In genomic region chr10:78351887-78352665, GRCm38 (mm10) we compare ENCODE assay signal across 8 mouse cellular contexts. TPM values are rescaled to one million over a fixed set of nuclear protein-coding genes. Genes with fewer than 3 reads are reported as not detected.
A peak's percentile ranks its signal among the peaks of the same experiment; 100 is the strongest.
DNase-seq lines count a peak whose midpoint lies in the region; ATAC-seq and TF ChIP-seq lines count a peak whose summit lies in the region.

TSS of gene Agpat3 (minus strand) at chr10:78352489.

- 0 out of 2 replicates have a peak, but pooled peaks cover 5% of the 10 kb centered on the region for H3K27me3 ChIP-seq in forebrain, embryonic 10.5 days (ENCODE audit: poor library complexity, severe bottlenecking)
- H3K27me3 ChIP-seq in heart, embryonic 15.5 days, result no peaks in the 10 kb centered on the region
- H3K27me3 ChIP-seq in liver, embryonic 12.5 days (replicated peaks), result peaks cover 81% of the 10 kb centered on the region
- no peaks in the 10 kb centered on the region; the same call in 1 of the 2 replicates for H3K27me3 ChIP-seq in splenic B cell, adult 2 months (ENCODE audit: control insufficient read depth, insufficient read depth, low read length, poor library complexity, severe bottlenecking)

- TF ChIP-seq CTCF in bone marrow macrophage, adult 2 months (IDR thresholded peaks at IDR 0.05; ENCODE audit: low read depth, low read length), result no peak

- no peaks in the 10 kb centered on the region for H3K9me3 ChIP-seq in forebrain, embryonic 10.5 days
- H3K9me3 ChIP-seq in heart, embryonic 15.5 days (replicated peaks), result no peaks in the 10 kb centered on the region
- no peaks in the 10 kb centered on the region for H3K9me3 ChIP-seq in liver, embryonic 12.5 days (replicated peaks)

- peak; percentile 77 for ATAC-seq in heart, embryonic 15.5 days (replicated peaks; ENCODE audit: insufficient number of reproducible peaks, insufficient read depth, low FRiP score, low read depth)
- ATAC-seq in liver, embryonic 12.5 days, result peak; percentile 70

- WGBS in forebrain, embryonic 10.5 days, result under 1% methylated on average over 108 of the region's 113 CpGs
- under 1% methylated on average over 59 of the region's 113 CpGs for WGBS in heart, embryonic 15.5 days
- under 1% methylated on average over 64 of the region's 113 CpGs for WGBS in liver, embryonic 12.5 days (ENCODE audit: insufficient replicate concordance)

- DNase-seq in 3T3-L1 (ENCODE audit: low read depth, low spot score), result peak; percentile 42
- peak; percentile 61 for DNase-seq in forebrain, embryonic 10.5 days (ENCODE audit: extremely low spot score, low spot score)
- peak; percentile 80 for DNase-seq in kidney, postnatal 14 days
- peak; percentile 68 for DNase-seq in naive thymus-derived CD4-positive, alpha-beta T cell, adult 2 months (ENCODE audit: low read depth)
- DNase-seq in splenic B cell, adult 2 months (ENCODE audit: low read depth, low spot score), result peak; percentile 69

- H3K4me1 ChIP-seq in bone marrow macrophage, adult 2 months (ENCODE audit: control insufficient read depth, insufficient read depth, low read length), result peaks cover 41% of the 10 kb centered on the region
- peaks cover 38% of the 10 kb centered on the region for H3K4me1 ChIP-seq in forebrain, embryonic 10.5 days
- H3K4me1 ChIP-seq in heart, embryonic 15.5 days (replicated peaks), result peaks cover 21% of the 10 kb centered on the region
- peaks cover 22% of the 10 kb centered on the region for H3K4me1 ChIP-seq in liver, embryonic 12.5 days

- H3K4me2 ChIP-seq in heart, embryonic 15.5 days, result peak within 1 kb of the TSS; percentile 89
- H3K4me2 ChIP-seq in liver, embryonic 12.5 days, result peak within 1 kb of the TSS; percentile 89

- peaks cover 9% of the 10 kb centered on the region; the same call in 1 of the 2 replicates for H3K36me3 ChIP-seq in forebrain, embryonic 10.5 days (replicated peaks)
- no peaks in the 10 kb centered on the region for H3K36me3 ChIP-seq in heart, embryonic 15.5 days
- 0 out of 2 replicates have a peak, but pooled peaks cover 3% of the 10 kb centered on the region for H3K36me3 ChIP-seq in liver, embryonic 12.5 days
- H3K36me3 ChIP-seq in splenic B cell, adult 2 months (ENCODE audit: control insufficient read depth, insufficient read depth, low read length, poor library complexity, severe bottlenecking), result no peaks in the 10 kb centered on the region

- H3K27ac ChIP-seq in bone marrow macrophage, adult 2 months (ENCODE audit: insufficient read depth, low read depth, low read length), result no peak within 1 kb of the TSS
- peak within 1 kb of the TSS; percentile 95 for H3K27ac ChIP-seq in forebrain, embryonic 10.5 days
- H3K27ac ChIP-seq in heart, embryonic 15.5 days, result peak within 1 kb of the TSS; percentile 65
- 0 out of 2 replicates have a peak within 1 kb of the TSS, but pooled peaks have one; percentile 40 for H3K27ac ChIP-seq in liver, embryonic 12.5 days

- TF ChIP-seq POLR2A in bone marrow macrophage, adult 2 months (IDR thresholded peaks at IDR 0.05; ENCODE audit: borderline replicate concordance, low read depth, low read length), result no peak

- H3K9ac ChIP-seq in heart, embryonic 15.5 days, result peak within 1 kb of the TSS; percentile 87
- H3K9ac ChIP-seq in liver, embryonic 12.5 days, result peak within 1 kb of the TSS; percentile 77

- H3K4me3 ChIP-seq in bone marrow macrophage, adult 2 months (ENCODE audit: insufficient read depth, low read length), result peak within 1 kb of the TSS; percentile 64
- H3K4me3 ChIP-seq in forebrain, embryonic 10.5 days, result peak within 1 kb of the TSS; percentile 96
- H3K4me3 ChIP-seq in heart, embryonic 15.5 days, result peak within 1 kb of the TSS; percentile 72
- H3K4me3 ChIP-seq in liver, embryonic 12.5 days, result peak within 1 kb of the TSS; percentile 71

RNA-seq across cellular contexts. Expression of gene Agpat3, which starts in this region (rescaled TPM):
- polyA plus RNA-seq in bone marrow macrophage, adult 2 months (2012; ENCODE audit: insufficient read depth, insufficient read length, missing spikeins), result 36.8 and 39.8 TPM in 2 replicates
- polyA plus RNA-seq in forebrain, embryonic 10.5 days (2016; fragmentation: Nextera tagmentation; extraction: Ambion mirVana), result 36.8 and 37.7 TPM in 2 replicates
- 54.2 and 67.6 TPM in 2 replicates for polyA plus RNA-seq in heart, embryonic 15.5 days (2015; fragmentation: Nextera tagmentation; extraction: Ambion mirVana)
- 25.3 and 25.7 TPM in 2 replicates for polyA plus RNA-seq in liver, embryonic 12.5 days (2016; fragmentation: Nextera tagmentation; extraction: Ambion mirVana)
